Mouse (Mus musculus): Measurements from ENCODE around the gene Zfpl1. TPM values are rescaled to one million over a fixed set of nuclear protein-coding genes. Genes with fewer than 3 reads are reported as not detected.

Zfpl1 gene
- total RNA-seq, 1 experiment: 39.4 TPM

- Histone ChIP-seq H3K27ac (ENCODE audit: insufficient read depth, low read depth, low read length, poor library complexity, severe bottlenecking) (no peak overlapping the region), H3K36me3 (ENCODE audit: control insufficient read depth, insufficient read depth, low read length, poor library complexity, severe bottlenecking) (peaks cover 8% of the 10 kb centered on the region; the same call in 1 of the 2 replicates), H3K4me1 (ENCODE audit: control insufficient read depth in 2 of 2, insufficient read depth in 2 of 2, low read length in 2 of 2, poor library complexity in 1 of 2) (peaks cover 0 to 15% of the 10 kb centered on the region in 2 experiments; a peak in 2 of 4 replicates), H3K9ac (ENCODE audit: insufficient read depth, low read depth, low read length, poor library complexity, severe bottlenecking) (no peak overlapping the region), H3K9me3 (ENCODE audit: control insufficient read depth, insufficient read depth, low read depth, low read length) (no peaks in the 10 kb centered on the region), H3K4me3 (ENCODE audit: insufficient read depth in 1 of 2, low read depth in 1 of 2, low read length in 2 of 2, poor library complexity in 1 of 2, severe bottlenecking in 1 of 2) (no peak overlapping the region)
- in situ Hi-C loops (cut with MboI; ENCODE audit: low sequenced_read_pairs in 2 of 2, unreplicated experiment in 2 of 2): no loop called here
- DNase-seq (ENCODE audit: low read depth, low spot score): no peak
- no peak for TF ChIP-seq ZC3H11A (IDR thresholded peaks at IDR 0.05; ENCODE audit: borderline replicate concordance, low read depth, low read length)
- TF ChIP-seq HCFC1 (IDR thresholded peaks at IDR 0.05; ENCODE audit: borderline replicate concordance, insufficient read depth, low read length): no peak
- TF ChIP-seq ZNF384 (IDR thresholded peaks at IDR 0.05; ENCODE audit: low read depth, low read length): no peak
- TF ChIP-seq MAFK (IDR thresholded peaks at IDR 0.05; ENCODE audit: insufficient read depth, low read depth, low read length): no peak
- no peak for TF ChIP-seq CHD2 (IDR thresholded peaks at IDR 0.05; ENCODE audit: low read depth, low read length)
Observed at GRCm38 (mm10) chr19:6104476-6104875, 19.7 kb upstream of the Zfpl1 start.

DNA sequence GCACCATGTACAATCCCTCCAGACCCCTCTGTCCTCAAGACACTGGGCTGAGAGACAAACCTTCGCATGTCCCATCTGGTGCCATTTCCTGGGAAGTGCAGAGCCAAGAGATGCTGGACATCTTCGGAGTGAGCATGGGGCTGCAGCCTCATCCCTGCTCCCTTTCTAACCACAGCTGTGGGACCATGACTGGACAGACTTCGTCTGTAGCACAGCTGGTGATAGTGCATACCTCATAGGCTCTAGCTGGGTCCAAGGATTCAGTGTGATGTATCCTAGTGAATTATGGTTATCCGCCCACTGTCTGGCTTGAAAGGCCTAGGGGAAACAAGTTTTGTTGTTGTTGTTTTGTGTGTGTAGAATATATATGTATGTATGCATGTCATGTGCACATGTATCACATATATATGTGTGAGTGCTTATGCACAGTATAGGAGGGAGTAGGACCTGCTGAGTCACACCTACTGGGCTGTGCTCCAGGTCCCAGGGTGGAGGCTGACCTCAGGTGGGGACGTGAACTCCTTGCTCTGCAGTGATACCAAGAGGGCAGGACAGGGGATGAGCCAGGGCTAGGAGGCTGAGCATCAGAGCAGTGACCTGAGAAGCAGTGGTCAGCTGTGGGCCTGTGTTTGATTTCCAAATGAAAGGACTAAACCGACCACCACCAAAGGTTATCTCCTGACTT lies 17.6 kb upstream of the Zfpl1 start:
- H3K4me3 ChIP-seq (ENCODE audit: insufficient read depth in 1 of 2, low read depth in 1 of 2, low read length in 2 of 2, poor library complexity in 1 of 2, severe bottlenecking in 1 of 2): no peak overlapping the region
- no peak overlapping the region for H3K27ac ChIP-seq (ENCODE audit: insufficient read depth, low read depth, low read length, poor library complexity, severe bottlenecking)
- no peak overlapping the region for H3K9ac ChIP-seq (ENCODE audit: insufficient read depth, low read depth, low read length, poor library complexity, severe bottlenecking)
- H3K9me3 ChIP-seq (ENCODE audit: control insufficient read depth, insufficient read depth, low read depth, low read length): no peaks in the 10 kb centered on the region
- in situ Hi-C loops (cut with MboI; ENCODE audit: low sequenced_read_pairs in 2 of 2, unreplicated experiment in 2 of 2): no loop called here
- peaks cover 0 to 15% of the 10 kb centered on the region in 2 experiments; a peak in 2 of 4 replicates for H3K4me1 ChIP-seq (ENCODE audit: control insufficient read depth in 2 of 2, insufficient read depth in 2 of 2, low read length in 2 of 2, poor library complexity in 1 of 2)
- TF ChIP-seq HCFC1 (IDR thresholded peaks at IDR 0.05; ENCODE audit: borderline replicate concordance, insufficient read depth, low read length) (no peak), ZNF384 (IDR thresholded peaks at IDR 0.05; ENCODE audit: low read depth, low read length) (no peak), CHD2 (IDR thresholded peaks at IDR 0.05; ENCODE audit: low read depth, low read length) (no peak), MAFK (IDR thresholded peaks at IDR 0.05; ENCODE audit: insufficient read depth, low read depth, low read length) (no peak), ZC3H11A (IDR thresholded peaks at IDR 0.05; ENCODE audit: borderline replicate concordance, low read depth, low read length) (no peak)
- peaks cover 20% of the 10 kb centered on the region for H3K36me3 ChIP-seq (ENCODE audit: control insufficient read depth, insufficient read depth, low read length, poor library complexity, severe bottlenecking)
- DNase-seq (ENCODE audit: low read depth, low spot score): no peak

- Histone ChIP-seq H3K9me3 (ENCODE audit: control insufficient read depth, insufficient read depth, low read depth, low read length) (no peaks in the 10 kb centered on the region), H3K4me1 (ENCODE audit: control insufficient read depth in 2 of 2, insufficient read depth in 2 of 2, low read length in 2 of 2, poor library complexity in 1 of 2) (peaks cover 0 to 15% of the 10 kb centered on the region in 2 experiments; a peak in 2 of 4 replicates), H3K27ac (ENCODE audit: insufficient read depth, low read depth, low read length, poor library complexity, severe bottlenecking) (no peak overlapping the region), H3K4me3 (ENCODE audit: insufficient read depth in 1 of 2, low read depth in 1 of 2, low read length in 2 of 2, poor library complexity in 1 of 2, severe bottlenecking in 1 of 2) (no peak overlapping the region), H3K9ac (ENCODE audit: insufficient read depth, low read depth, low read length, poor library complexity, severe bottlenecking) (no peak overlapping the region), H3K36me3 (ENCODE audit: control insufficient read depth, insufficient read depth, low read length, poor library complexity, severe bottlenecking) (peaks cover 20% of the 10 kb centered on the region)
- in situ Hi-C loops (cut with MboI; ENCODE audit: low sequenced_read_pairs in 2 of 2, unreplicated experiment in 2 of 2): no loop called here
- TF ChIP-seq CHD2 (IDR thresholded peaks at IDR 0.05; ENCODE audit: low read depth, low read length) (no peak), MAFK (IDR thresholded peaks at IDR 0.05; ENCODE audit: insufficient read depth, low read depth, low read length) (no peak), ZC3H11A (IDR thresholded peaks at IDR 0.05; ENCODE audit: borderline replicate concordance, low read depth, low read length) (no peak), HCFC1 (IDR thresholded peaks at IDR 0.05; ENCODE audit: borderline replicate concordance, insufficient read depth, low read length) (no peak), ZNF384 (IDR thresholded peaks at IDR 0.05; ENCODE audit: low read depth, low read length) (no peak)
- no peak for DNase-seq (ENCODE audit: low read depth, low spot score)
Observed at GRCm38 (mm10) chr19:6101186-6101585, 16.4 kb upstream of the Zfpl1 start.

DNA sequence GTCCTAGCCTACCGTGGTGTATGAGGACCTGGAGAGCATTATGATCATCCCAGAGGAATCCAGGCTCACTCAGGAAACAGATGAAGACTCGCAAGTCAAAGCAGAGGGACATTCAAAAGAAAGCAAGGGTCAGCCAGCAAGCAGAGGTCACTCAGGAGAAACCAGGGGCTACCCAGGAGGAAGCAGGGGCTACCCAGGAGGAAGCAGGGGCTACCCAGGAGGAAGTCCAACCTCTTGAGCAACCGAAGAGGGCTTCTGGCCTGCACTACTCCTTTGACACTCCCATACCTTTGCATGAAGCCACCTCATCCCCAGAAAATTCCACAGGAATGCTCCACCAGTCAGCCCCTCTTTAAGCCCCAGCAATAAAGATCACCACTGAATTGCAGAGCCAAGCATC lies 13.1 kb upstream of the Zfpl1 start:
- peaks cover 41% of the 10 kb centered on the region for H3K36me3 ChIP-seq (ENCODE audit: control insufficient read depth, insufficient read depth, low read length, poor library complexity, severe bottlenecking)
- in situ Hi-C loops (cut with MboI; ENCODE audit: low sequenced_read_pairs in 2 of 2, unreplicated experiment in 2 of 2): no loop called here
- peaks cover 0 to 9% of the 10 kb centered on the region in 2 experiments; a peak in 2 of 4 replicates for H3K4me1 ChIP-seq (ENCODE audit: control insufficient read depth in 2 of 2, insufficient read depth in 2 of 2, low read length in 2 of 2, poor library complexity in 1 of 2)
- TF ChIP-seq MAFK (IDR thresholded peaks at IDR 0.05; ENCODE audit: insufficient read depth, low read depth, low read length): no peak
- no peak for TF ChIP-seq HCFC1 (IDR thresholded peaks at IDR 0.05; ENCODE audit: borderline replicate concordance, insufficient read depth, low read length)
- TF ChIP-seq ZC3H11A (IDR thresholded peaks at IDR 0.05; ENCODE audit: borderline replicate concordance, low read depth, low read length): no peak
- TF ChIP-seq ZNF384 (IDR thresholded peaks at IDR 0.05; ENCODE audit: low read depth, low read length): no peak
- no peak for TF ChIP-seq CHD2 (IDR thresholded peaks at IDR 0.05; ENCODE audit: low read depth, low read length)
- H3K27ac ChIP-seq (ENCODE audit: insufficient read depth, low read depth, low read length, poor library complexity, severe bottlenecking): no peak overlapping the region
- no peak overlapping the region for H3K9ac ChIP-seq (ENCODE audit: insufficient read depth, low read depth, low read length, poor library complexity, severe bottlenecking)
- no peaks in the 10 kb centered on the region for H3K9me3 ChIP-seq (ENCODE audit: control insufficient read depth, insufficient read depth, low read depth, low read length)
- no peak overlapping the region for H3K4me3 ChIP-seq (ENCODE audit: insufficient read depth in 1 of 2, low read depth in 1 of 2, low read length in 2 of 2, poor library complexity in 1 of 2, severe bottlenecking in 1 of 2)
- no peak for DNase-seq (ENCODE audit: low read depth, low spot score)

Data from ES-E14 (cell line).